Mouse (Mus musculus): ENCODE results near the gene Ccdc65. TPM values are rescaled to one million over a fixed set of nuclear protein-coding genes. Genes with fewer than 3 reads are reported as not detected.

The Ccdc65 gene
- total RNA-seq, 2 experiments from 2014 or later, result 0.18 TPM; not detected in 1

DNA sequence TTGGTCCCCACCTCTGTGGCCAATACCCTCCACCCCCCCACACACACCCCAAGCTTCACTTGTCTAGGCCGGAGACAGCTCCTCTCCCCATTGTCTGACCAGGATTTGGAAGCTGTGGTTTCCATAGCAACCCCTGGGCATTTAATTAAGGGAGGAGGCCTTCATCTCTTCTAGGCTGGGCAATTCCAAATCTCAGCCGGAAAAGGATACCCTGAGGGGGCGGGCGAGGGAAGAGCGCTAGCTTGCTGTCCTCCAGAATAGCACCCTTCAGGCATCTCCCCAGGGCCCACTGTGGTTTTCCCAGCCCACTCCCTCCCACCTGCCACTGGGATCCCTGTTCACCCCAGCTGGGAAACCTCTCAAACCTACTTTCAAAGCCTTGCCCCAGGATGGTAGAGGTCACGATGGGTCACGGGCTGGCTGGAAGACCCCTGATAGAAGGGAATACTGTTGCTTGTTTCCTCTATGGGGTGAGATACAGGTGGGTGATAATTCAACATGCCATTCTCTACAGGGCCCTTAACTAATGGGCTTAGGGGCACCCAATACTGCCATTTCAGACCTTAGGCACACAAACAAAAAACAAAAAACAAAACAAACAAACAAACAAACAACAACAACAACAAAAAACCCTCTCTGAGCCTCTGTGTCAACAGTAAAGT is 16.4 kb upstream of the Ccdc65 start:
- intact Hi-C loops (cut with DNase I), result no loop called here
- no peak for DNase-seq (ENCODE audit: low spot score)

DNA sequence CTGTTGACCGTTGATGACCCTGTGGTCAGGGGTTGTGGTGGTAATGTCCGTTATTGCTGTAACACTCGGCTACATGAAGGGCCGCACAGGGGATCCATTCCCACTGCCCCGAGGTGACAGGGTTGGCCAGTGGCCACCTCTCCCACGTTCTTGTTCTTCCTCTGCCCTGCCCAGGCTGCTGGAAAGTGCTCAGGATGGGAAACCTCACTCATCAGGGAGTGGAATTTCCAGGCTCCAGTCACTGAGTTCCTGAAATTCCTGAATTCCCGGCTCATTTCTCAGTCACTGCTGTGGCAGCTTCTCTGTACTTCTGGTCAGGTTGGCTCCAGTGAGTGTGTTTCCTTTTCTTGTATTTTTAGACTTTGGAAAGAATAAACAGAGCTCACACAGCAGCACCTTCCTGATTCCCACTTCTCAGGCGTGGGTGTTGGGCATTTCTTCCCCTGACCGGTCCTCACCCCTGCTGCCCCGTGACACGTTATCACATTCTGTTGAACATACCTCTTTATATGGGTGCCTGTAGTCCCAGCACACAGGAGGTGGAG is 15.8 kb upstream of the Ccdc65 start:
- peak; percentile 50 for DNase-seq (ENCODE audit: low spot score)
- intact Hi-C loops (cut with DNase I), result no loop called here

DNA sequence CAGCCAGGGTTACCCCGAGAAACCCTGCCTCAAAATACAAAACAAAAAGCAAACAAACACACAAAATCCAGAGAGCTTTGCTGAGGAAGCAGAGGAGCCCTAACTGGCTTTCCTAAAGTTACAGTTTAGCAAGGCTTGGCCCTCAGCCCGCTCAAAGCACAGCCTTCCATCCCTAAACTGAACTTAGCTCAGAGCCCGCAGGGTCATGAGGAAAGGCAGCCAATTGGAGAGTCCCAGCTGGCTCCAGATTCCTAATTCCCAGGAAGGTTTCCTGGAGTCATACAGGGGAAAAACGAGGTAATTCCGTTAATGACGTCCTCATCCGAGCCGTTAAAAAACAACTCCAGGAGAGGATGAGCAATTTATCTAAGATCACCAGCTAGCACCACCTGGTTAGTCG is 12.3 kb upstream of the Ccdc65 start:
- intact Hi-C loops (cut with DNase I), result loop anchor here (5.0 kb wide), 1 partner anchor 113 kb away; no protein-coding TSS in a partner anchor
- no peak for DNase-seq (ENCODE audit: low spot score)

DNA sequence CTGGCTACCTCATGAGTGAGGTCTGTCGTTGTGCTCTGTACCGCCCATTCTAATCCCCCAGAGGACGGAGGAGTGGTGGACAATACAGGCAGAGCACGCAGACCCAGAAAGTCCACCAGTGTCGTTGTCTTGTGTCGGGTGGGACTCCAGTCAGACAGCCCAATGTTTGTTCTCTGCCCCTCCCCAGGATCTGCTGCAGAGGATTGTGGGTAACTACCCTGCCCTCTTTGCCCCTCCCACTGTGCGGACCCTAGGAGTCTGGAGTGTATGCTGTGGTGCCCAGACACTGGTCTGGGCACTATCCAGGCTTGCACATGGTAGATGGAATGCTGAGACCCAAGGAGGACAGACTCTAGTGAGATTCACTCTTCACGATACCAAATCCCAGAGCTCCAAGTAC is 11.8 kb upstream of the Ccdc65 start:
- intact Hi-C loops (cut with DNase I), result loop anchor here (5.0 kb wide), 1 partner anchor 114 kb away; no protein-coding TSS in a partner anchor
- DNase-seq (ENCODE audit: low spot score), result no peak

DNA sequence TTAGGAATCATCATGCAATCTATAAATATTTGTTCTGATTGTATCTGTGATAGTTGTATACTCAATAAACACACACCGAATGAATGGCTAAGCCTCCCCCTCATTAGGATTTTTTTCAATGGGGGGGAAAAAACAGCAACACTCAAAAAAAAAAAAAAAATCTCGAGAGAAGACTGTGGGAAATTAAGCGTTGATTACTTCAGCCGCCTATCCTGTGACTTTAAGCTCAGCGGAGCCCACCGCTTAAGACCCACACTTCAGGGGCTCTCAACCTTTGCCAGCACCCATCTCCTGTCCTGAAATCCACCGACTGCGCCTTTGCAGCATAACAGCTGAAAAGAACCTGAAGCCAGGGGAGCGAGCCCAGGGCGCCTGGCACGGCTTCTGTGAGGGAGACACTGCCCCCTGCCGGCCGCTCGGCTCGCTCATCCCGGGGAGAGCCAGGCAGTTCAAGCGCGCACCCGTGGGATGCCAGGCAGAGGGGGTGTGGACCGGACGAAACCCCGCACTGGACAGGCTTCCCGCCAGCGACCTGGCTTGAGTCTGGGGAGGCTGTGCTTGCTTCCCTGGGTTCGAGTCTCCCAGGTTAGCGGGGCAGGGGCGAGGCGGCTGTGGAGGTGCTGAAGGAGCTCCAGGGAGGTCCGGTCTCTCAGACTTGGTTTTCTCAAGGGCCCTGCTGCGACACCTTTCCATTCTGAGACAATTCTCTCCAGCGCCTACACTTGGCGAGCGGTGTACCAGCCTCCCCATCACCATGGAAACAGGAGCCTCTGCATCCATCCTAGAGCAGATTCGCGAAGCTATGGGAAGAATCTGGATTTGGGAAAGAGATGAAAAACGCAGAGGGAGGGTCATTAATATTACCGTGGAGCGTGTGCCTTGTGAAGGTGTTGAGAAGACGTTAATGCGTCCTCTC is 8.6 kb upstream of the Ccdc65 start:
- intact Hi-C loops (cut with DNase I), result loop anchor here (1.0 to 5.0 kb wide), 2 partner anchors 35 to 117 kb away; no protein-coding TSS in a partner anchor
- peak; percentile 68 for DNase-seq (ENCODE audit: low spot score)

DNA sequence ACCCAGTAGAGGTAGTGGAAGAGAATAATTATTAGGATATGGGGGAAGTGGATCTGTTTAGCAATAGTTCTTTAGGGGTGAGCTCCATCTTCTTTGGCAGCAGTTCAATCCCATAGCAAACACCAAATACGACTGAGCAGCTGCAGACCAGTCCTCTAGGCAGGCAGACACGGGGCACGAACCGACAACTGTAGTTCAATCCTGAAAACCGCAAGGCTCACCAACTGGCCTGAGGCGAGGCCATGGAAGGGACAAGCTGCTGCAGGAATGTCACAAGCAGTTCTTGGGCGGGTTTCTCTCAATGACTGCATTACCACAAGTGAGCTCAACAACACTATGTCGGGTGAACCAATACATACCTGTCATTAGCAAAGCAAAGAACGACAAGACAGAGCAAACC is 3.7 kb upstream of the Ccdc65 start:
- DNase-seq (ENCODE audit: low spot score), result no peak
- intact Hi-C loops (cut with DNase I), result no loop called here

DNA sequence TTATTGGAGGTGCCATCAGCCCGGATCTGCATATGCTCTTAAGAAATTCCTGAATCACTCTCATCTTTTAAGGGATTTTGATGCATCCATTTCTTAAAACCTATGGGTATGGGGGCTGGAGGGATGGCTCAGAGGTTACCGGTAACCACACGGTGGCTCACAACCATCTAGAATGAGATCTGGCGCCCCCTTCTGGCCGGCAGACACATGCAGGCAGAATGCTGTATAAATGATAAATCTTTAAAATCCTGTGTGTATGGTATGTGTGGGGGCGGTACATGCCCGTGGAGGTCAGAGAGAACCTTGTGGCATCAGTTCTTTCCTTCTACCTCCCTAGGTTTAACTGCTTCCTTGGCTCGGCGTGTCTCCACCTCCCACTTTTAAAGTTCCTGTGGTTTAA is 2.4 kb downstream of the Ccdc65 start:
- DNase-seq (ENCODE audit: low spot score), result no peak
- intact Hi-C loops (cut with DNase I), result no loop called here

DNA sequence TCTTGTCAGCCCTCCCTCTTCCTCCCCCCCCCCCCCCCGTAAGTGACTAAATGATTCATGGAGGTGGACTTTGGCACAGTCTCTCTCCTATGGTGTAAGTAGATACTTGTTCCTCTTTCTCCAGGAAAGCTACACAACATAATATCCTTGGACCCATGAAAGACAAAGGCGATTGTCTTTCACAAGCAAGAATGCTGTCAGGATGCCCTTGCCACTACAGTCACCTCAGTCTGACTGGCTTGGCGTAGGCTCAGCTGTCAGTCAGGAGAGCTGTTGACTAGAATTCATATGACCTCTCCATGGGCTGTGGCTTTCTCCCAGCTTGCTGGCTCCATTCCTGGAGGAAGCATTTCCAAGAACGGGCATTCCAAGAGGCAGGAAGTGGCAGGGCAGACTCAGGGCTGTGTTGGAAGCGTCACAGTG is 6.2 kb downstream of the Ccdc65 start:
- no peak for DNase-seq (ENCODE audit: low spot score)
- intact Hi-C loops (cut with DNase I), result no loop called here

DNA sequence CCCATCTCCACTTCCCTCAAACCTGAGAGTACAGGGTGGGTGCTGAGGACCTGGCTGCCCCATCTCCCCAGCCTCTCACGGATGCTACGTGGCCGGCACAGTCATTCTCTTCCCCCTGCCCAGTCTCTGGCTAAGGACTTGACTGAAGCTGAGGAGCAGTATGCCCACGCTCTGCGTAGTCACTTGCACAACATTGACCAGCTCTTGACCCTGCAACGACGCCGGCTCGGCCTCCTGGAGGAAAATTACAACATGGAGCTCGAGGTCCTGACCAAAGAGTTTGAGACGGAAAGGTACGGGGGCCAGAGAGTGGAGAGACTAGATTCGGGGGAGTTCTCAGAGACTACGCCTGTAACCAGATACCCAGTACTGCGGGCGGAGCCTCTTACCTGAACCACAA is 9.3 kb downstream of the Ccdc65 start:
- intact Hi-C loops (cut with DNase I), result no loop called here
- DNase-seq (ENCODE audit: low spot score), result no peak

DNA sequence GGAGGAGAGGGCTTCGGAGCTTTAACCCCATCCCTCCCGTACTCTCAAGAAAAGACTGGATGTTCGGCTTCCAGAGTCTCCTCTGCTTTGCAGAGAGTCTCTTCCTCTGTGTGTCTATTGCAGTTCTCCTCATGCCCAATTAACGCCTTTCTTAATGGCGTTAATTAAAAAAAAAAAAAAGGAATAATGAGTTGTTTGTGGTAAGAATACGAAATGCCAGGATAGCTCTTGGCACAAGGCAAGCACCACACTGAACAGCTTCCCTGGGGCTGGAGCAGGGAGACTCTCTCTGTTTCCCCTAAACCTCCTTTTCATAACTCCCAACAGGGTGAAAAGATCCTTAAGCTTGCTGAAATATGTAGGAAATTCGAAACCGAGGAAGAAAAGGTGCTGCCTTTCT is 14.2 kb downstream of the Ccdc65 start:
- intact Hi-C loops (cut with DNase I), result no loop called here
- DNase-seq (ENCODE audit: low spot score), result no peak

DNA sequence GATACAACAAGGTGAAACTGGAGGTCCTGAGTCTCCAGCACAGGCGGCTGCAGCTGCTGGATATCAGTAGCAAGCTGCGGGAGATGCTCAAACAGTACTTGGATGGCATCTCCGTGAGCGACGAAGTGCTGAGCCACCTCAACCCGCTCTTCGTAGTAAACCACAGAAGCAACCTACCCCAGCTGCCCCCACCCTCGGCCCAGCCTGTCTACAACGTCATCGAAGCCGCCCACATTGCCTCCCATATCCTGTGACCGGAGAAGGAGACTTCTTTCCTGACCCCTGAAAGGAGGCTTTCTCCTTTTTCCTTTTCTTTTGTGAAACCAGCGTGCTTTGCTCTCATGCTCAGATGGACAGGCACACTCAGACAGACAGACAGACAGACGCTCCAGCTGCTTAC is 14.8 kb downstream of the Ccdc65 start:
- DNase-seq (ENCODE audit: low spot score), result no peak
- intact Hi-C loops (cut with DNase I), result no loop called here

DNA sequence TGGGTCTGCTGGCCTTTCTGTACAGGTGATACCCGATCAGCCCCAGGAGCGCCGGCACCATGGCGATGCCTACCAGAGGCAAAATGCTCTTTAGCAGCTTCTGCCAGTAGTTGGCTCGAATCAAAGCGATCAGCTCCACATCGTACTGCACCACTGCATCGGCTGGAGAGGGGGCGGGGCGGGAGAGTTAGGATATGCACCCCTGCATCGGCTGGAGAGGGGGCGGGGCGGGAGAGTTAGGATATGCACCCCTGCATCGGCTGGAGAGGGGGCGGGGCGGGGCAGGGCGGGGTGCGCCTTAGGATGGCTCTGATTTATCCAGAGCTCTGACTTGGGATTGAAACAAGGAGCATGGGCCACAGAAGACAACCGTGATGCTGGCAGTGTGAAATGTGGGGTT is 16.4 kb downstream of the Ccdc65 start:
- intact Hi-C loops (cut with DNase I), result no loop called here
- DNase-seq (ENCODE audit: low spot score), result no peak

DNA sequence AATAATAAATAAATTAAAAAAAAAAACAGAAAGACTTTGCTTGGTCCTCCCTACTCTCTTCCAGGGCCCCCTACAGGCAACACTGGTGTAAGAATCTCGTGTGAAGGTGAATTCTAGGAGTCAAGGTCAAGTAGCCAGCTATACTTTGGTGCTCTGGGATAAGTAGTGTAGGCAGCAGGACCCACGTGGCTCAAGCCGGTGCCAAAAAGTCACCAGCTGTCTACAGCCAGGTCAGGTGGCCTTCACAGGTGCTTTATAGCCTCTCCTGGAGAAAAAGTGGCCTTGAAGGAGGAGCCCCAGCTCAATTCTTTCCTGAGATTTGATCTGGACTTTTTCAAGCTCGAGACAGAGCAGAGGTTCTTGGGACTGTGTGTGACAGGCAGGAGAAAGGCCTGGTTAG is 18.1 kb downstream of the Ccdc65 start:
- DNase-seq (ENCODE audit: low spot score), result no peak
- intact Hi-C loops (cut with DNase I), result no loop called here

DNA sequence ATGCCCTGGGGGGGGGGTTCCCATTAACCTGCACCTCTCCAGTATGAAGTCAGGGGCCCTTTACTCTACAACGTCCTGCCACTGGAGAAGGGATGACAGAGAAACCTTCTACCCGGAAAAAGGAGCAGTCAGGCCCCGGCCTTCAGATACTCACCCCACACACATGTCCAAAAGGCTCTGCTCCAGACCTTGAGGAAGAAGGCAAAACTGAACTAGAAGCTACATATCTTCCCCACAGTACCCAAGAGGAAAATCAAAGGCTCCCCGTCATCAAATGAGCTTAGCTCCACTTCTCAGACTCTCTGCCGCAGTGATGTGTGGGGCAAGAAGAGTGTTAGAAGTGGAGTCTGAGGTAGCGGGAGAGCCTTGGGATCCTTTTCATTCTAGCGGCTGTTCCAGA is 18.7 kb downstream of the Ccdc65 start:
- intact Hi-C loops (cut with DNase I), result no loop called here
- no peak for DNase-seq (ENCODE audit: low spot score)

DNA sequence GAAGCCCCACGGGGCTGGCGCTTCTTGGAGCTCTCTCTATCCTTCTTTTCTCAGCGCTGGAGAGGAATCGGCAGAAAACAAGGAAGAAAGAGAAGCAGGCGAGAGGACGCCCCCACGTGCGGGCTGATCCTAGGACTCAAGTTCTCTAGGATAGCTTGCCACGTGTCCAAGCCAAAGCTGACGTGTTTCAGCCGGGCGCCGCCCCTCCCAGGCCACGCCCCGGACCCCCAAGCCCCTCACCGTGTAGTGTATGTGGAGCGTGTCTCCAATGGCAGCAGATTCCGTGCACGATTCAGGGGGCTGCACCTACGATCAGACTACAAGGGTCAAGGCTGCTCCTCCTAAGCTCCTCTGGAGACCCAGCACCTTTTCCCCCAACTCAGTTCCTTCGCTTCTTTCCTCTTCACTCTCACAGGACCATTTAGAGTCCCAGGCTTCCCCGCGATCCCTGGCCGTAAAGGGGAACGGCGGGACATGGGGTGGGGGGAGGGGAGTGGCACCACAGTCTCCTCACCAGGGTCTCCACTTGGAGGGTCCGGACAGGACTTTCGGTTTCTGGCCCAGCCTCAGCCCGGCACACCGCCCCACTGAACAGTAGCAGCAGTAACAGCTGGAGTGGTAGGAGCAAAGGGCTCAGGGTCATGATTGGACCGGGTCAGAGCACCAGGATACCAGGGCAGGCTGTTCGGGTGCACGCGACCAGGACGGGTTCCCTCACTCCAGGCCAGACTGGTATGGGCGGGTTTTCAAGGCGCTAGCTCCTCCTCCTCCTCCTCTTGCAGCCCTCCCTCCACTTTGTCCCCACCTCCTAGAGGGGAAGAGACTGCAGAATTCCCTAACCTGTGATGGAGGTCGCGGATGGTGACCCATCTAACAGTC is 19.7 kb downstream of the Ccdc65 start, which contains the start of gene Fkbp11:
Fkbp11 (minus strand) TSS at position 756 of the 879 bp plus-strand sequence.
- DNase-seq (ENCODE audit: low spot score), result peak; percentile 40
- intact Hi-C loops (cut with DNase I), result no loop called here

DNA sequence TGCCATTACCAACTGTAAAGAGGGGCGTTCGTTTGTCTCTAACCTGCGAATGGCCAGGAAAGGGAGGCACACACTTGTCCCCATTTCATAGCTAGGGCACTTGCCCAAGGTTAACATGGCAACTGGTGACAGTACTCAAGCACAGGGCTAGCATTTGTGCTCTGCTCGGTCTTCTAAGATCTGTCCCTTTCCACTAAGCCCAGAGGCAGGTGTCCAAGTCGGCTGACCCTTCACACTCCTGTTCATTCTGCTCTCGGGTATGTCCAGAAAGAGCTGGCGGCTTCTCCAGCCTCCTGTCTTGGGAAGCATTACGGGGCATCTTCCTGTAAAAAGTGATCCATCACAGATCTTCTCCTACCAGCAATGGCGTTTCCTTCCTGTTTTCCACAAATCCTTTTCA is 20.4 kb downstream of the Ccdc65 start:
- DNase-seq (ENCODE audit: low spot score), result no peak
- intact Hi-C loops (cut with DNase I), result no loop called here

DNA sequence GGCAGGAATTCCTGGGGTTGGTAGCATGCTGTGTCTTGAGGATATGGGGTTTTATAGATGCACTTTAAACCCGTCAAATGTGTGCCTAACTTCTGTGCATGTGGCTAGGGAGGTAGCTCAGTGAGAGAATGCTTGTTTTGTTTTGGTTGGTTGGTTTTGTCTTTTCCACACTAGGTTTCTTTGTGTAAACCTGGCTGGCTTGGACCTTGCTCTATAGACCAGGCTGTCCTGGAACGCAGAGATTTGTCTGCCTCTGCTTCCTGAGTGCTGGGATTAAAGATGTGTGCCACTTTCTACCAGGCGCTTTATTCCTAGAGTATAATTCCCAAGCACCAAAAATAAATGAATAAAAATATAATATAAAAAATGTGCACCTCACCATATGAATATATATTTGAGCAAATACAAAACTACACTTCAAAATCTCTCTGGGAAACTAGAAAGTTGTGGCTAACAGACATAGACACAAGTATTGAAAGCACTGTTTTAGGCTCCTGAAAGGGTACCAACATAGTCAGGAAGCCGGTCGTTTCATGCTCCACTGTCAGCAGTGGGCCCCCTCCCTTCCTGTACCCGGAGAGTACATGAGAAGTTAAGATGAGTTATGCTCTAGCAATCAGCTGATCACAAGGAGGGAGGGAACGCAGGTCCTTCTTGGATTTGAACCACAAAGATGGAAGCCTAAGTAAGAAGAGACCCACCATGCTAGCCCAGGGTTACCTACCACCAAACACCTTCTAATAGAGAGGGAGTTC is 22.0 kb downstream of the Ccdc65 start:
- no peak for DNase-seq (ENCODE audit: low spot score)
- intact Hi-C loops (cut with DNase I), result no loop called here

DNA sequence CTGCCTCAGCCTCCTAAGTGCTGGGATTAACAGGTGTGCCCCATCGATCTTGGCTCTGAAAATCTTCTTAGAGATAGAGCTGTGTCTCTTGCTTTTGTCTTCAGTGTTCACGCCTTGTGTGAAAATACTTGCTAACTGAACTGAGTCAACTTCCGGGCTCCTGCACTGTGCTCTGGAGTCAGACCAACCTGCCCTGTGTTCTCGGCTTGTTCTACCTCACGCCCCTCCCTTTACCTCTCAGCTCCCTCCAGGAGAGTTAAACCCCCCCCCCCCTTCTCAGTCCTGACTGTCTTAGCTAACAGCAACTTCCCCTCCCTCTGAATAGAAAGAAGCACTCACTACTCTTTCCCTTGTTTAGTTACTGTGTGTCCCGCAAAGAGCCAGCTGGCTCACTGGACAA is 22.8 kb downstream of the Ccdc65 start:
- no peak for DNase-seq (ENCODE audit: low spot score)
- intact Hi-C loops (cut with DNase I), result no loop called here

DNA sequence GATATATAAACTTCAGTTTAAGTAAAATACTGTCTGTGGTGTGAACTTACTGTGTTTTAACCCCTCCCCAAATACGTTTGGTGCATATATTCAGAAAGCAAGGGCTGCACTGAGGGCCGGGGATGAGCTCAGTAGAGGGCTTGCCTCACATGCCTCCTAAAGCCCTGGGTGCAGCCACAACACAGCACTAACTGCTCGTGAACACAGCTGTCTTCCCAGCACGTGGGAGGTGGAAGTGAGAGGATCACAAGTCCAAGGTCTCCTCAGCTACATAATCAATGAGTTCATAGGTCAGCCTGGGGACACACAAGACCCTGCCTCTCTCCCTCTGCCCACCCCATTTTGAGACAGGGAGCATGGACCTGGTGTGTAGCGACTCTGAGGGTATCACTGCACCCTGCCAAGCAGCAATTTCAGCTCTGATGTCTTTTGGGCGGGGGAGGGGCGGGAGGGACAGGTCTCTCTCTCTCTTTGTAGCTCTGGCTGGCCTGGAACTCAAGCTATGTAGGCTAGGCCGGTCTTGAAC is 24.1 kb downstream of the Ccdc65 start:
- intact Hi-C loops (cut with DNase I), result no loop called here
- DNase-seq (ENCODE audit: low spot score), result no peak

Measured in heart, postnatal 25 days (tissue).